Mouse (Mus musculus): ENCODE results near the gene Hes7.

DNA sequence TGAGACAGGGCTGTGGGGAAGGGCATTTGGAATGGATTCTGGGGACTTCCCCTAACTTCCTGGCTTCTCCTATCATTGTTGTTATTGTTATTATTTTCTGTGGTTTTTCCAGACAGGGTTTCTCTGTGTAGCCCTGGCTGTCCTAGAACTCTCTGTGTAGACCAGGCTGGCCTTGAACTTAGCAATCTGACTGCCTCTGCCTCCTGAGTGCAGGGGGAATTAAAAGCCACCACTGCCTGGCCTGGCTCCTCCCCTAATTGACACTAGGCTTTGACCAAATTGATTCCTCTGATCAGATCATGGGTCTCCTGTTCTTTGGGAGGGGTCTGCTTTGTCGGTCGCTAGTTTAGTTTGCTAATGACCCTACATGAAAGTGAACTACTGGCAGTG lies 6.5 kb downstream of the Hes7 start:
- TF ChIP-seq POLR2A (IDR thresholded peaks at IDR 0.05; ENCODE audit: low read depth, low read length) (no peak), CTCF (IDR thresholded peaks at IDR 0.05; ENCODE audit: borderline replicate concordance, insufficient read depth, low read length) (no peak)

Measured in embryonic fibroblast, embryonic 13.5 days (primary cell).